Mouse (Mus musculus) hindlimb bud, embryonic 11.5 days (tissue): ENCODE data around the gene Pfn1.

ENCODE experiments used
- DNase-seq: peaks from one replicate; pipeline ENCODE4 v3.0.0-alpha.2; 2012; ENCODE audit warnings: low read depth, low spot score; ENCODE audit errors: extremely low spot score

Pfn1 gene

GRCm38 (mm10) chr11:70655571-70656455 lies 1.4 kb upstream of the Pfn1 start:
- no peak for DNase-seq

- DNase-seq, result no peak
Measured at GRCm38 (mm10) chr11:70654923-70655570, 603 bp upstream of the Pfn1 start.

GRCm38 (mm10) chr11:70653345-70654197 lies 873 bp downstream of the Pfn1 start:
- no peak for DNase-seq

- no peak for DNase-seq
Measured at GRCm38 (mm10) chr11:70652884-70653344, 1.5 kb downstream of the Pfn1 start.

GRCm38 (mm10) chr11:70652029-70652883 lies 2.2 kb downstream of the Pfn1 start:
- no peak for DNase-seq

GRCm38 (mm10) chr11:70651391-70651790 lies 3.1 kb downstream of the Pfn1 start:
- DNase-seq, result no peak

- DNase-seq, result no peak
Measured at GRCm38 (mm10) chr11:70650322-70651175, 3.9 kb downstream of the Pfn1 start.

GRCm38 (mm10) chr11:70649185-70649734 lies 5.2 kb downstream of the Pfn1 start:
- DNase-seq, result no peak

- no peak for DNase-seq
Measured at GRCm38 (mm10) chr11:70648512-70648911, 5.9 kb downstream of the Pfn1 start.

- no peak for DNase-seq
Measured at GRCm38 (mm10) chr11:70647716-70648420, 6.6 kb downstream of the Pfn1 start.

- DNase-seq, result peak; percentile 97
Measured at GRCm38 (mm10) chr11:70646691-70647650, 7.5 kb downstream of the Pfn1 start, which contains the start of the genes Rnf167 and Slc25a11. Gene Rnf167 (plus strand): TSS chr11:70647235. Gene Slc25a11 (minus strand): TSS chr11:70647479.

GRCm38 (mm10) chr11:70646259-70646555 lies 8.2 kb downstream of the Pfn1 start:
- no peak for DNase-seq

GRCm38 (mm10) chr11:70645461-70646258 lies 8.8 kb downstream of the Pfn1 start:
- no peak for DNase-seq

GRCm38 (mm10) chr11:70644564-70645103 lies 9.8 kb downstream of the Pfn1 start:
- no peak for DNase-seq

- no peak for DNase-seq
Measured at GRCm38 (mm10) chr11:70643051-70643450, 11.4 kb downstream of the Pfn1 start.

- DNase-seq, result no peak
Measured at GRCm38 (mm10) chr11:70641241-70641640, 13.2 kb downstream of the Pfn1 start.
